Mouse (Mus musculus) limb, embryonic 14.5 days (tissue): Measurements from ENCODE around the gene Itpk1. TPM values are rescaled to one million over a fixed set of nuclear protein-coding genes. Genes with fewer than 3 reads are reported as not detected.

Source experiments
- ATAC-seq: fragments of 200-750 bp; cut with Nextera tagmentation; 2 replicates; pipeline ENCODE4 v1.8.0; 2017; ENCODE audit warnings: low read depth, moderate number of reproducible peaks, moderate TSS enrichment; ENCODE audit not compliant: low FRiP score
- DNase-seq: peaks from one replicate; pipeline ENCODE4 v3.0.0-alpha.2; 2015; ENCODE audit warnings: low spot score
- H3K27ac ChIP-seq: fragments of 300-500 bp; sonication (generic); replicated peaks from 2 replicates; pipeline ENCODE4 v1.5.1; 2014; ENCODE audit warnings: low read depth, mild to moderate bottlenecking, low read length, moderate library complexity, mixed read lengths
- H3K27me3 ChIP-seq: fragments of 300-500 bp; sonication (generic); 2 replicates; pipeline ENCODE4 v1.6.1; 2014; ENCODE audit warnings: low read length, mixed read lengths; ENCODE audit not compliant: control insufficient read depth, insufficient read depth
- H3K36me3 ChIP-seq: fragments of 300-500 bp; sonication (generic); 2 replicates; pipeline ENCODE4 v1.6.1; 2014; ENCODE audit warnings: mild to moderate bottlenecking, low read length, moderate library complexity, mixed read lengths; ENCODE audit not compliant: control insufficient read depth, insufficient read depth
- H3K4me1 ChIP-seq: fragments of 300-500 bp; sonication (generic); 2 replicates; pipeline ENCODE4 v1.6.1; 2014; ENCODE audit warnings: antibody characterized with exemption, low read length, mixed read lengths; ENCODE audit not compliant: control insufficient read depth, insufficient read depth
- H3K4me2 ChIP-seq: fragments of 300-500 bp; sonication (generic); replicated peaks from 2 replicates; pipeline ENCODE4 v1.6.1; 2014; ENCODE audit warnings: low read depth, mild to moderate bottlenecking, low read length, moderate library complexity; ENCODE audit not compliant: severe bottlenecking
- H3K4me3 ChIP-seq: fragments of 300-500 bp; sonication (generic); replicated peaks from 2 replicates; pipeline ENCODE4 v1.5.1; 2014; ENCODE audit warnings: low read length
- H3K9ac ChIP-seq: fragments of 300-500 bp; sonication (generic); 2 replicates; pipeline ENCODE4 v1.6.1; 2014; ENCODE audit warnings: mild to moderate bottlenecking, low read depth, low read length, moderate library complexity; ENCODE audit not compliant: severe bottlenecking
- H3K9me3 ChIP-seq: fragments of 300-500 bp; sonication (generic); 2 replicates; pipeline ENCODE4 v1.6.1; 2016; ENCODE audit warnings: low read length; ENCODE audit not compliant: control insufficient read depth
- POLR2A ChIP-seq: fragments of 200-500 bp; IDR thresholded peaks from 2 replicates; pipeline ENCODE4 v1.8.0; 2012; ENCODE audit warnings: inconsistent platforms, mild to moderate bottlenecking, moderate library complexity, borderline replicate concordance; ENCODE audit not compliant: insufficient read depth, insufficient read length; ENCODE audit errors: extremely low read depth
- WGBS: fragments of 180-500 bp; shearing (Covaris S2); extraction: QIAGEN DNeasy Blood & Tissue Kit; methylation state at CpG from one replicate; pipeline ENCODE4 v1.1.7; 2014; 5-methylcytosine and 5-hydroxymethylcytosine counted together
- polyA plus RNA-seq, 2 experiments: library from polyadenylated mRNA; depleted of rRNA in 1 of 2; stranded (reverse) in 1 of 2; unstranded in 1 of 2; fragments of >200 nt; fragmentation: Nextera tagmentation in 1 of 2; extraction: Ambion mirVana in 1 of 2; gene quantifications; 2 replicates each; pipeline versions ENCODE4 v1.2.1 to v1.2.3; 2012 to 2014

Gene Itpk1
- polyA plus RNA-seq, 2 experiments = 8.3 to 10.3 TPM

DNA sequence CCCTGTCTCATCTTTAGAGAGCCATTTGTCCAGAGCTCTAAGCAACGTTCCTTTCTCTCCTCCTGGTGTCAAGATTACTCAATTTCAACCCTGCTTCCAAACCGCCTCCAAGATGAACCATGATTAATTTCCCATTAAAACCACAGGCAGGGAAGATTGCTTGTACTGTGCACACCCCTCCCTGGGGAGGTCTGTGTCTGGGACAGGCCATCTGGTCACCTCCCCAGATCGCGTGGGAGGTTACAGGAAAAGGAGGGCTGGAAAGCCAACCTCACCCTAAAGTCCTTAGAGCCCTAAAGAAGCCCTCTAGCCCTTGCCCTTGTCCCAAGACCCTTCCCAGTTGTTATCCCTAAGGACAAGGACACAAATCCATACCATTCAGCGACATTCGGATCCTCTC lies 104.4 kb downstream of the Itpk1 start:
- Histone ChIP-seq H3K4me1 (peaks cover 40% of the 10 kb centered on the region), H3K9me3 (no peaks in the 10 kb centered on the region), H3K27me3 (no peaks in the 10 kb centered on the region), H3K9ac (no peak overlapping the region), H3K4me3 (no peak overlapping the region), H3K27ac (no peak overlapping the region), H3K4me2 (no peak overlapping the region), H3K36me3 (no peaks in the 10 kb centered on the region)
- WGBS = 53% methylated on average over 6 of the region's 6 CpGs
- DNase-seq = no peak
- TF ChIP-seq POLR2A = no peak
- no peak for ATAC-seq

DNA sequence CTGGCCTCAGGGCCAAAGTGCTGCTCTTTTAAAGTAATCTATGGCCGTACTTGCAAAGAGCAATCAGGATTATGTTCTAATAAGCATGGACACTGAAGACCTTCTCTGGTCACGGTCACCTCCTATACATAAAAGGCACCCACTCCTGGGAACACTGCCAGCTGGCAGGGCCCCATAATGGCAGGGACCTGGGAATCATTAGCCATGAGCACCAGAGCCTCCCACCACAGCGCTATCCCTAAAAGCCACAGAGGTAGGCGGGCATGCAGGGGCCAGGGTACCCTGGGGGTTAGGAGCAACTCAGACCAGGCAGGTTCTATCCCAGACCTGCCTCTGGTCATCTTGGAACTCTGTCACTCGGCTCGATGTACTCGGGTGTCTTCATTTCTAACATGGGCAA lies 104.9 kb downstream of the Itpk1 start:
- TF ChIP-seq POLR2A = no peak
- 63% methylated on average over 7 of the region's 7 CpGs for WGBS
- H3K4me3 ChIP-seq = no peak overlapping the region
- no peaks in the 10 kb centered on the region for H3K9me3 ChIP-seq
- no peak overlapping the region for H3K4me2 ChIP-seq
- no peaks in the 10 kb centered on the region for H3K27me3 ChIP-seq
- no peak overlapping the region for H3K27ac ChIP-seq
- no peaks in the 10 kb centered on the region for H3K36me3 ChIP-seq
- no peak for ATAC-seq
- DNase-seq = no peak
- no peak overlapping the region for H3K9ac ChIP-seq
- peaks cover 40% of the 10 kb centered on the region for H3K4me1 ChIP-seq

DNA sequence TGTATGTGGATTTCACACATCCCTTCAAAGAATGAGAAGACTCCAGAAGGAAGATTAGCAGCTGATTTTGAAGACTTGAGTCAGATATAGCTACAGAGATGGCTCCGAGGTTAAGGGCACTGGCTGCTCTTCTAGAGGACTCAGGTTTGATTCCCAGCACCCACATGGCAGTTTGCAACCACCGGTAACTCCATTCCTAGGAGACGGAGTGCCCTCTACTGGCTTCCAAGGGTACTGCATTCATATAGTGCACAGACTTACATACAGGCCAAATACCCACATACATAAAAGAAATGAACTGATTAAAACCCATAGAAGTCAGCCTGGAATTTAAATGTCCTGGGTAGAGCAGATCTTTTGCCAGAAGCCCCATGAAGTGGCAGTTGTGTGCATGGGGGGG lies 106.2 kb downstream of the Itpk1 start:
- Histone ChIP-seq H3K27ac (no peak overlapping the region), H3K9me3 (no peaks in the 10 kb centered on the region), H3K36me3 (no peaks in the 10 kb centered on the region), H3K4me3 (no peak overlapping the region), H3K27me3 (no peaks in the 10 kb centered on the region), H3K4me2 (no peak overlapping the region), H3K9ac (no peak overlapping the region), H3K4me1 (peaks cover 40% of the 10 kb centered on the region)
- no peak for TF ChIP-seq POLR2A
- DNase-seq = no peak
- ATAC-seq = no peak
- 97% methylated on average over 3 of the region's 3 CpGs for WGBS

DNA sequence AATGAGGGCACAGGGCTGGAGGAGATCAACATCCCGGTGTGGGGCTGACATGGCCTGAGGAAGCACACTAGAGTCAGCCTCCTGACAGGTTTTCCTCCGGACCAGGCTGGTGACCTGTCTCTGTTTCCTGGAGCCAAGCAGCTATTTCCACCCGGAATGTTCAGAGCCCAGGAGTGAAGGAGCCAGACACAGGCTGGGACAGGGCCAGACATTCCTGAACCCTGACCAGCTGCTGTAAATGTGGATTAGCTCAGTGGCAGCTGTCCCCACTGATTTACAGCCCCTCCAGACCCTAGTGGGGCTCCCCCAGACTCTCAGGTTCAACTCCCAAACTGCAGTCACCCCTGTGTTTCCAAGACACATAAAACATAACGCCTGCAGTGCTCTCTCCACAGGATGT lies 107.3 kb downstream of the Itpk1 start:
- Histone ChIP-seq H3K9ac (no peak overlapping the region), H3K9me3 (no peaks in the 10 kb centered on the region), H3K27ac (peak overlapping the region; percentile 56; the same call in 1 of the 2 replicates), H3K4me3 (no peak overlapping the region), H3K27me3 (no peaks in the 10 kb centered on the region), H3K36me3 (no peaks in the 10 kb centered on the region), H3K4me2 (no peak overlapping the region), H3K4me1 (peaks cover 35% of the 10 kb centered on the region)
- no peak for TF ChIP-seq POLR2A
- ATAC-seq (peak; percentile 85), DNase-seq (peak; percentile 67)
- WGBS = 19% methylated on average over 4 of the region's 4 CpGs

GRCm38 (mm10) chr12:102596410-102596809 lies 108.3 kb downstream of the Itpk1 start:
- peaks cover 27% of the 10 kb centered on the region for H3K4me1 ChIP-seq
- 68% methylated on average over 7 of the region's 7 CpGs for WGBS
- H3K4me3 ChIP-seq = no peak overlapping the region
- no peak for TF ChIP-seq POLR2A
- no peaks in the 10 kb centered on the region for H3K36me3 ChIP-seq
- ATAC-seq (no peak), DNase-seq (no peak)
- no peak overlapping the region for H3K4me2 ChIP-seq
- no peaks in the 10 kb centered on the region for H3K9me3 ChIP-seq
- H3K27ac ChIP-seq = no peak overlapping the region
- no peaks in the 10 kb centered on the region for H3K27me3 ChIP-seq
- H3K9ac ChIP-seq = no peak overlapping the region

DNA sequence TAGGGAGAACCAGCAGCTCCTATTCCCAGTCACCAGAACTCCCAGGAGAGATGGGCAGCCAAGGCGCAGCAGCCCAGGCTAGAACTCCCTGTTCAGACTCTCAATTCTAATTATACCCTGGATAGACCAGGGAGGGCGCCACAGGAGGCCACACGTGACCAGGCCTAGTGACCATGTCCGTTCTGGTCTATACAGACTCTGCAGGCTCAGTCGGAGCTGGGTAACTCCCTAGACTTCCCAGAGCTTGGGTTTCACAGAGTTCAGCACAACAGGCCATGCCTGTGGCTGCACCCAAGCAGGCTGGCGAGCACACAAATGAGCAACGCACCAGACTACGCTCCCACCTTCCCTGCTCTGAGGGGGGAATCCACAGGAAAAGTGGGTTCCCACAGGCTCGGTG lies 110.1 kb downstream of the Itpk1 start:
- Histone ChIP-seq H3K9me3 (no peaks in the 10 kb centered on the region), H3K27me3 (no peaks in the 10 kb centered on the region), H3K27ac (no peak overlapping the region), H3K4me3 (no peak overlapping the region), H3K4me1 (peaks cover 13% of the 10 kb centered on the region), H3K9ac (no peak overlapping the region), H3K36me3 (no peaks in the 10 kb centered on the region), H3K4me2 (no peak overlapping the region)
- ATAC-seq (no peak), DNase-seq (no peak)
- WGBS = 80% methylated on average over 9 of the region's 9 CpGs
- no peak for TF ChIP-seq POLR2A
